Mouse (Mus musculus) cerebellum, adult 2 months (tissue): ENCODE measurements at regions not wholly inside any gene's neighbourhood (a gene's known extent, or its start where the extent isn't known, plus 50 kb on each side); places are given as distances from the start of the nearest gene placed in this dataset.

Experiments
- DNase-seq, 2 experiments: peaks; one replicate each; pipeline ENCODE4 v3.0.0; 2021
- H3K27ac ChIP-seq: fragments of 200-500 bp; 2 replicates; pipeline ENCODE4 v1.5.1; 2012; ENCODE audit warnings: low read length, control low read depth, inconsistent platforms; ENCODE audit not compliant: insufficient read depth
- H3K27me3 ChIP-seq: fragments of 200-500 bp; 2 replicates; pipeline ENCODE4 v1.6.1; 2012; ENCODE audit warnings: inconsistent platforms, mild to moderate bottlenecking, low read length, moderate library complexity; ENCODE audit not compliant: control insufficient read depth, insufficient read depth
- H3K4me1 ChIP-seq: fragments of 200-500 bp; 2 replicates; pipeline ENCODE4 v1.6.1; 2011; ENCODE audit warnings: low read length; ENCODE audit not compliant: control insufficient read depth, insufficient read depth
- H3K4me3 ChIP-seq: fragments of 200-500 bp; replicated peaks from 2 replicates; pipeline ENCODE3; 2011; ENCODE audit warnings: mild to moderate bottlenecking, low read depth, low read length, control low read depth; ENCODE audit not compliant: insufficient read depth
- CTCF ChIP-seq: fragments of 200-500 bp; IDR thresholded peaks from 2 replicates; pipeline ENCODE4 v1.5.1; 2011; ENCODE audit warnings: low read depth, mild to moderate bottlenecking, control low read depth, low read length, moderate library complexity, borderline replicate concordance; ENCODE audit not compliant: insufficient read depth
- POLR2A ChIP-seq: fragments of 200-500 bp; IDR thresholded peaks from 2 replicates; pipeline ENCODE4 v1.6.1; 2011; ENCODE audit warnings: low read length, control low read depth, borderline replicate concordance; ENCODE audit not compliant: insufficient read depth
- WGBS: fragments of 180-500 bp; shearing (Covaris S2); methylation state at CpG from one replicate; pipeline ENCODE4 v1.1.7; 2018; 5-methylcytosine and 5-hydroxymethylcytosine counted together

GRCm38 (mm10) chr12:68115762-68116161 is 893.4 kb upstream of the Mdga2 start:
- no peaks in the 10 kb centered on the region for H3K4me1 ChIP-seq
- no peak overlapping the region for H3K27ac ChIP-seq
- no peak for DNase-seq
- H3K27me3 ChIP-seq = no peaks in the 10 kb centered on the region
- no peak overlapping the region for H3K4me3 ChIP-seq
- WGBS = 71% methylated on average over 1 of the region's 1 CpGs
- no peak for TF ChIP-seq POLR2A
- TF ChIP-seq CTCF = no peak
